Mouse (Mus musculus) embryonic facial prominence, embryonic 10.5 days (tissue): ENCODE measurements around the gene Kantr. TPM values are rescaled to one million over a fixed set of nuclear protein-coding genes. Genes with fewer than 3 reads are reported as not detected.
"Not testable (repeated sequence)": the region's sequence is repeated elsewhere in the genome, so short reads cannot be mapped to it uniquely, and the experiment has no call there.

Source experiments
- DNase-seq: peaks from one replicate; pipeline ENCODE4 v3.0.0-alpha.2; 2017; ENCODE audit warnings: low spot score
- H3K27ac ChIP-seq: fragments of 300-500 bp; sonication (generic); replicated peaks from 2 replicates; pipeline ENCODE4 v1.5.1; 2016; ENCODE audit warnings: mild to moderate bottlenecking
- H3K27me3 ChIP-seq: fragments of 300-500 bp; sonication (generic); replicated peaks from 2 replicates; pipeline ENCODE4 v1.6.1; 2016; ENCODE audit warnings: low read depth, mild to moderate bottlenecking; ENCODE audit not compliant: poor library complexity, severe bottlenecking
- H3K36me3 ChIP-seq: fragments of 300-500 bp; sonication (generic); replicated peaks from 2 replicates; pipeline ENCODE4 v1.6.1; 2016; ENCODE audit warnings: mild to moderate bottlenecking, moderate library complexity
- H3K4me1 ChIP-seq: fragments of 300-500 bp; sonication (generic); 2 replicates; pipeline ENCODE4 v1.6.1; 2016
- H3K4me3 ChIP-seq: fragments of 300-500 bp; sonication (generic); 2 replicates; pipeline ENCODE4 v1.5.1; 2016; ENCODE audit warnings: mild to moderate bottlenecking, moderate library complexity
- H3K9me3 ChIP-seq: fragments of 300-500 bp; sonication (generic); 2 replicates; pipeline ENCODE4 v1.6.1; 2016; ENCODE audit warnings: mild to moderate bottlenecking
- WGBS: fragments of 180-500 bp; shearing (Covaris S2); methylation state at CpG from one replicate; pipeline ENCODE4 v1.1.7; 2016; 5-methylcytosine and 5-hydroxymethylcytosine counted together
- polyA plus RNA-seq: library from polyadenylated mRNA; unstranded; fragments of >200 nt; fragmentation: Nextera tagmentation; extraction: Ambion mirVana; gene quantifications from 2 replicates; pipeline ENCODE4 v1.2.1, GENCODE M21; 2016

Gene Kantr
- polyA plus RNA-seq, 1 experiment from 2014 or later = 22.5 TPM

DNA sequence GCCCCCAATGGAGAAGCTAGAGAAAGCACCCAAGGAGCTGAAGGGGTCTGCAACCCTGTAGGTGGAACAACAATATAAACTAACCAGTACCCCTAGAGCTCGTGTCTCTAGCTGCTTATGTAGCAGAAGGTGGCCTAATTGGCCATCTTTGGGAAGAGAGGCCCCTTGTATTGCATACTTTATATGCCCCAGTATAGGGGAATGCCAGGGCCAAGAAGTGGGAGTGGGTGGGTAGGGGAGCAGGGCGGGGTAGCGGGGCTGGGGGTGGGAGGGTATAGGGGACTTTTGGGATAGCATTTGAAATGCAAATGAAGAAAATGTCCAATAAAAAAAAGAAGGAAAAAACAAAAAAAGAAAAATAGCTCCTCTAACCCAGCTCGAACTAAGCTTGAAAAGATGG is 8.8 kb upstream of the Kantr start:
- peaks cover 79% of the 10 kb centered on the region for H3K27me3 ChIP-seq
- 29% methylated on average over 4 of the region's 4 CpGs for WGBS
- H3K4me1 ChIP-seq = peaks cover 15% of the 10 kb centered on the region
- peaks cover 32% of the 10 kb centered on the region for H3K36me3 ChIP-seq
- not testable (repeated sequence) for H3K9me3 ChIP-seq, DNase-seq
- H3K27ac ChIP-seq = peak overlapping the region; percentile 92; the same call in 1 of the 2 replicates
- peak overlapping the region; percentile 50 for H3K4me3 ChIP-seq

DNA sequence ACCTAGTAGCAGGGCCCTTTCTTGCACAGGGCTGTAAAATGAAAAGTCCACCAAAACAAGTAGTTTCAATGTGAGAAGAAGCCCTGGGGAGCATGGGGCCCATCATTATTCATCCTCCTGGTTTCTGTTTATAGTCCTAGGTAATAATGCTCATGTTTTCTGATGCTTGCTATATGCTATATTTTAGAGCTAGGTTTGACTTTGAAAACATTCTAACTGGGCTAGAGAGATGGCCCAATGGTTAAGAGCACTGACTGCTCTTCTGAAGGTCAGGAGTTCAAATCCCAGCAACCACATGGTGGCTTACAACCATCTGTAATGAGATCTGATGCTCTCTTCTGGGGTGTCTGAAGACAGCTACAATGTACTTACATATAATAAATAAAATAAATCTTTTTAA is 2.1 kb upstream of the Kantr start:
- not testable (repeated sequence) for H3K36me3 ChIP-seq, DNase-seq, H3K27ac ChIP-seq, H3K4me3 ChIP-seq, H3K9me3 ChIP-seq, H3K4me1 ChIP-seq
- peaks cover 91% of the 10 kb centered on the region for H3K27me3 ChIP-seq

DNA sequence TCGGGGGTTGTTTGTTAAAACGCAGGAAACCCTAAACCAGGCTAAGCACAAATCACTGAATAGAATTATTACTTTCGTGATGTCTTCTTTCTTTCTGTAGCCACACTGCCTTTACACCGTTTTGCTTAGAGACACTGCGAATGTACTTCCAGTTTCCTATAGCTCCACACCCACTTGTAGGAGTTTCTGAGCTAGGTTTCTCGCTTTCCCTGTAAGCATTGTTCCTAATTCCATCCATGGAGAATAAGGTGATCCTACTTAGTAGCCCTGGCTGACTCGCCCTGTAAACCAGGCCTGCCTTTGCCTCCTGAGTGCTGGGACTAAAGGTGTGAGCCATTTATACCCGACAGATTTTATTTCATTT is 376 bp upstream of the Kantr start:
- Histone ChIP-seq H3K4me3 (peak overlapping the region; percentile 69), H3K36me3 (no peaks in the 10 kb centered on the region), H3K27ac (peak overlapping the region; percentile 51), H3K27me3 (peaks cover 98% of the 10 kb centered on the region), H3K9me3 (no peaks in the 10 kb centered on the region), H3K4me1 (peaks cover 4% of the 10 kb centered on the region; the same call in 1 of the 2 replicates)
- DNase-seq = no peak
- WGBS = 18% methylated on average over 8 of the region's 8 CpGs

DNA sequence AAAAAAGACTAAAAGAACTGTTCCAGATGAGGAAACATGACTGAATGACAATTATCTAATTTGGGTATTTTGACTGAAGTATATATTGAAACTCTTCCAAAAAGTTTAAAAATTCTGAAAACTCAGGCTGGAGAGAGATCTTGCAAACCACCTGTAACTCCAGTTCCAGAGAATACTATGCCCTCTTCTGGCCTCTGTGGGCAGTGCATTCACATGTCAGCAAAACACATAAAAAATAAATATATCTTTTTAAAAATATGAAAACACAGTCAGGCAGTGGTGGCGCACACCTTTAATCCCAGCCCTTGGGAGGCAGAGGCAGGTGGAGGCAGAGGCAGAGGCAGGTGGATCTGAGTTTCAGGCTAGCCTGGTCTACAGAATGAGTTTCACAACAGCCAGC is 3.7 kb downstream of the Kantr start:
- Histone ChIP-seq H3K27me3 (peaks cover 100% of the 10 kb centered on the region), H3K27ac (no peak overlapping the region), H3K4me1 (peaks cover 4% of the 10 kb centered on the region; the same call in 1 of the 2 replicates), H3K4me3 (no peak overlapping the region), H3K9me3 (no peaks in the 10 kb centered on the region), H3K36me3 (peaks cover 14% of the 10 kb centered on the region; the same call in 1 of the 2 replicates)
- no peak for DNase-seq
- 94% methylated on average over 1 of the region's 1 CpGs for WGBS

GRCm38 (mm10) chrX:152322776-152323175 is 4.5 kb downstream of the Kantr start:
- Histone ChIP-seq H3K4me1 (peaks cover 4% of the 10 kb centered on the region; the same call in 1 of the 2 replicates), H3K4me3 (no peak overlapping the region), H3K9me3 (no peaks in the 10 kb centered on the region), H3K27ac (no peak overlapping the region), H3K27me3 (peaks cover 100% of the 10 kb centered on the region), H3K36me3 (peaks cover 14% of the 10 kb centered on the region; the same call in 1 of the 2 replicates)
- DNase-seq = no peak
- WGBS = 66% methylated on average over 2 of the region's 2 CpGs

DNA sequence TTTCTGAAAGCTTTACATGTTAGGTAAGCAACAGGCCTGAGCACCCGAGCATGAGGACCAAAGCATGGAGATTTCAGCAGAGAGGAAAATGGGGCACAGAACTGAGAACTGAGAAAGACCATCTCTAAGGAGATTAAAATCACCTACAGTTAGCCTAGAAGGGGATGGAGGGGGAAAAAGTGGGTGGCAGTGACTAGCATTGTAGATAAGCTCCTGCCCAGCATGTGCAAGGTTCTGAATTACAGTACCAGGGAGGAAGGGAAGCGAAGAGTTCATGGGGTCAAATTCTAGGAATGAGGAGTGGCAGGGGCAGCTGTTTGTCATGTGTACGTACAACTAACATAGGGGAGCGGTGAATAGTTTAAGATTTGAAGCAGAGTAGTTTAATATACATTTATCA is 6.8 kb downstream of the Kantr start:
- no peaks in the 10 kb centered on the region for H3K4me1 ChIP-seq
- no peaks in the 10 kb centered on the region for H3K9me3 ChIP-seq
- WGBS = 86% methylated on average over 4 of the region's 4 CpGs
- H3K4me3 ChIP-seq = no peak overlapping the region
- peaks cover 95% of the 10 kb centered on the region for H3K27me3 ChIP-seq
- DNase-seq = no peak
- no peak overlapping the region for H3K27ac ChIP-seq
- peaks cover 20% of the 10 kb centered on the region for H3K36me3 ChIP-seq

GRCm38 (mm10) chrX:152307942-152308341 is 19.4 kb downstream of the Kantr start:
- no peaks in the 10 kb centered on the region for H3K9me3 ChIP-seq
- WGBS = 79% methylated on average over 2 of the region's 2 CpGs
- H3K4me1 ChIP-seq = no peaks in the 10 kb centered on the region
- H3K27ac ChIP-seq = no peak overlapping the region
- peak; percentile 13 for DNase-seq
- H3K4me3 ChIP-seq = no peak overlapping the region
- H3K36me3 ChIP-seq = 0 out of 2 replicates have a peak, but pooled peaks cover 6% of the 10 kb centered on the region
- peaks cover 55% of the 10 kb centered on the region for H3K27me3 ChIP-seq

- H3K27me3 ChIP-seq = peaks cover 60% of the 10 kb centered on the region
- no peak overlapping the region for H3K27ac ChIP-seq
- no peaks in the 10 kb centered on the region for H3K9me3 ChIP-seq
- DNase-seq = no peak
- H3K4me3 ChIP-seq = no peak overlapping the region
- H3K36me3 ChIP-seq = 0 out of 2 replicates have a peak, but pooled peaks cover 6% of the 10 kb centered on the region
- H3K4me1 ChIP-seq = no peaks in the 10 kb centered on the region
Observed at GRCm38 (mm10) chrX:152307371-152307770, 19.9 kb downstream of the Kantr start.

- peaks cover 72% of the 10 kb centered on the region for H3K27me3 ChIP-seq
- no peak for DNase-seq
- WGBS = 80% methylated on average over 2 of the region's 2 CpGs
- H3K27ac ChIP-seq = no peak overlapping the region
- 0 out of 2 replicates have a peak, but pooled peaks cover 6% of the 10 kb centered on the region for H3K36me3 ChIP-seq
- no peaks in the 10 kb centered on the region for H3K4me1 ChIP-seq
- no peak overlapping the region for H3K4me3 ChIP-seq
- no peaks in the 10 kb centered on the region for H3K9me3 ChIP-seq
Observed at GRCm38 (mm10) chrX:152306224-152306623, 21.1 kb downstream of the Kantr start.

GRCm38 (mm10) chrX:152287026-152287425 is 40.3 kb downstream of the Kantr start:
- H3K27me3 ChIP-seq = peaks cover 15% of the 10 kb centered on the region; the same call in 1 of the 2 replicates
- WGBS = 60% methylated on average over 1 of the region's 1 CpGs
- H3K4me1 ChIP-seq, DNase-seq, H3K9me3 ChIP-seq, H3K4me3 ChIP-seq, H3K27ac ChIP-seq, H3K36me3 ChIP-seq: not testable (repeated sequence)

- WGBS = 81% methylated on average over 3 of the region's 3 CpGs
- H3K4me1 ChIP-seq = no peaks in the 10 kb centered on the region
- H3K27ac ChIP-seq = no peak overlapping the region
- H3K4me3 ChIP-seq = no peak overlapping the region
- H3K9me3 ChIP-seq = no peaks in the 10 kb centered on the region
- H3K36me3 ChIP-seq = no peaks in the 10 kb centered on the region
- H3K27me3 ChIP-seq = peaks cover 13% of the 10 kb centered on the region; the same call in 1 of the 2 replicates
- DNase-seq = no peak
Observed at GRCm38 (mm10) chrX:152284746-152285145, 42.5 kb downstream of the Kantr start.

DNA sequence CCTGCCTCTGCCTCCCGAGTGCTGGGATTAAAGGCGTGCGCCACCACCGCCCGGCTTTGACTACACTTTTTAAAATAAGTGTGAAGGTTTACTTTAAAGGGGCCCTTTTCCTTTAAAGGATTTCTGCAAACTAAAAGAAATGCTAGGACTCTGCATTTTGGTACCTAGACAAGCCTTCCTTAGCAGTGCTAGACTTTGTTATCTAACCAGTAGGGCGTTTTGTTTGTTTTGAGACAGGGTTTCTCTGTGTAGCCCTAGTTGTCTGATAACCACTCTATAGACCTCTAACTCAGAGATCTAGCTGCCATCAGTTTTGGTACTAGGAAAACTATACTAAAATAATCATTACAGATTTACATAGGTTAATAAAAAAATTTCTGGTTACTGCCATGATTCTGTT is 47.9 kb downstream of the Kantr start:
- Histone ChIP-seq H3K9me3 (no peaks in the 10 kb centered on the region), H3K4me1 (no peaks in the 10 kb centered on the region), H3K36me3 (peaks cover 17% of the 10 kb centered on the region), H3K27ac (no peak overlapping the region), H3K27me3 (peaks cover 8% of the 10 kb centered on the region; the same call in 1 of the 2 replicates), H3K4me3 (no peak overlapping the region)
- WGBS = 94% methylated on average over 6 of the region's 6 CpGs
- DNase-seq = no peak

DNA sequence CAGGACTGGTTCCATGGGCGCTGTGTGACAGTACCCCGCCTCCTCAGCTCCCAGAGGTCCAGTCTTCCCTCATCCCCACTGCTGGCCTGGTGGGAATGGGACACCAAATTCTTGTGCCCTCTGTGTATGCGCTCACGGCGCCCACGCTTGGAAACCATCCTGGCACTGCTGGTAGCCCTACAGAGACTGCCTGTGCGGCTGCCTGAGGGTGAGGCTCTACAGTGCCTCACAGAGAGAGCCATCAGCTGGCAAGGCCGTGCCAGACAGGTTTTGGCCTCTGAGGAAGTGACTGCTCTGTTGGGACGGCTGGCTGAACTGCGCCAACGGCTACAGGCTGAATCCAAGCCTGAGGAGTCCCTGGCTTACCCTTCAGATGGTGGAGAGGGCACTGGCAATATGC is 56.1 kb downstream of the Kantr start:
- H3K36me3 ChIP-seq = peaks cover 98% of the 10 kb centered on the region
- WGBS = 95% methylated on average over 11 of the region's 11 CpGs

More for the DNA sequence above, 56.1 kb downstream of the Kantr start:
- Histone ChIP-seq H3K27me3 (peaks cover 31% of the 10 kb centered on the region), H3K27ac (no peak overlapping the region), H3K4me3 (no peak overlapping the region), H3K9me3 (no peaks in the 10 kb centered on the region), H3K4me1 (no peaks in the 10 kb centered on the region)
- no peak for DNase-seq
